Mouse (Mus musculus) thymus, postnatal 25 days (tissue): ENCODE results near the gene Gm20388.

Experiments
- DNase-seq: peaks from one replicate; pipeline ENCODE4 v3.0.0; 2022

Gene Gm20388

GRCm38 (mm10) chr8:122282501-122283355 is 2372.1 kb downstream of the Gm20388 start:
- peak; percentile 62 for DNase-seq

GRCm38 (mm10) chr8:122283356-122284202 is 2372.9 kb downstream of the Gm20388 start:
- DNase-seq = peak; percentile 61

- DNase-seq = peak; percentile 82
Measured at GRCm38 (mm10) chr8:122284203-122284658, 2373.6 kb downstream of the Gm20388 start.

GRCm38 (mm10) chr8:122284659-122285261 is 2374.1 kb downstream of the Gm20388 start:
- peak; percentile 68 for DNase-seq

GRCm38 (mm10) chr8:122285727-122286126 is 2375.1 kb downstream of the Gm20388 start:
- DNase-seq = peak; percentile 35

- no peak for DNase-seq
Measured at GRCm38 (mm10) chr8:122286899-122287298, 2376.3 kb downstream of the Gm20388 start.

GRCm38 (mm10) chr8:122287742-122288141 is 2377.1 kb downstream of the Gm20388 start:
- DNase-seq = no peak

GRCm38 (mm10) chr8:122288344-122288743 is 2377.7 kb downstream of the Gm20388 start:
- DNase-seq = no peak

GRCm38 (mm10) chr8:122291075-122291474 is 2380.4 kb downstream of the Gm20388 start:
- DNase-seq = no peak

GRCm38 (mm10) chr8:122291549-122291948 is 2380.9 kb downstream of the Gm20388 start:
- no peak for DNase-seq

- DNase-seq = no peak
Measured at GRCm38 (mm10) chr8:122293484-122293883, 2382.8 kb downstream of the Gm20388 start.

- no peak for DNase-seq
Measured at GRCm38 (mm10) chr8:122294273-122294683, 2383.6 kb downstream of the Gm20388 start.

- DNase-seq = no peak
Measured at GRCm38 (mm10) chr8:122295389-122295788, 2384.7 kb downstream of the Gm20388 start.

GRCm38 (mm10) chr8:122296173-122297001 is 2385.7 kb downstream of the Gm20388 start:
- DNase-seq = no peak

- no peak for DNase-seq
Measured at GRCm38 (mm10) chr8:122299581-122300254, 2389.1 kb downstream of the Gm20388 start.

GRCm38 (mm10) chr8:122301081-122301480 is 2390.4 kb downstream of the Gm20388 start:
- DNase-seq = no peak

GRCm38 (mm10) chr8:122301866-122302265 is 2391.2 kb downstream of the Gm20388 start:
- no peak for DNase-seq

- DNase-seq = no peak
Measured at GRCm38 (mm10) chr8:122303451-122303850, 2392.8 kb downstream of the Gm20388 start.

GRCm38 (mm10) chr8:122304058-122304457 is 2393.4 kb downstream of the Gm20388 start:
- DNase-seq = no peak

GRCm38 (mm10) chr8:122306660-122307399 is 2396.2 kb downstream of the Gm20388 start:
- no peak for DNase-seq

- DNase-seq = no peak
Measured at GRCm38 (mm10) chr8:122307836-122308235, 2397.2 kb downstream of the Gm20388 start.
